Mouse (Mus musculus) WW6 (cell line): Measurements from ENCODE around the gene Gpr142.
A peak's percentile ranks its signal among the peaks of the same experiment; 100 is the strongest.

Experiments
- DNase-seq: peaks from one replicate; pipeline ENCODE4 v3.0.0-alpha.2; 2013; ENCODE audit warnings: low read depth, low spot score

The Gpr142 gene

GRCm38 (mm10) chr11:114801906-114802305 lies 3.2 kb downstream of the Gpr142 start:
- no peak for DNase-seq

GRCm38 (mm10) chr11:114802540-114803267 lies 4.0 kb downstream of the Gpr142 start:
- DNase-seq, result no peak

- no peak for DNase-seq
These were observed 5.3 kb downstream of the Gpr142 start for GRCm38 (mm10) chr11:114803990-114804389.

GRCm38 (mm10) chr11:114807025-114807424 lies 8.3 kb downstream of the Gpr142 start:
- no peak for DNase-seq

GRCm38 (mm10) chr11:114807686-114808427 lies 9.1 kb downstream of the Gpr142 start:
- no peak for DNase-seq

- no peak for DNase-seq
These were observed 10.6 kb downstream of the Gpr142 start for GRCm38 (mm10) chr11:114809371-114809770.

- DNase-seq, result no peak
These were observed 11.6 kb downstream of the Gpr142 start for GRCm38 (mm10) chr11:114810344-114810743.

- no peak for DNase-seq
These were observed 14.1 kb downstream of the Gpr142 start for GRCm38 (mm10) chr11:114812731-114813240.

- no peak for DNase-seq
These were observed 16.3 kb downstream of the Gpr142 start for GRCm38 (mm10) chr11:114814873-114815592.

GRCm38 (mm10) chr11:114816934-114817333 lies 18.2 kb downstream of the Gpr142 start:
- no peak for DNase-seq

GRCm38 (mm10) chr11:114818185-114818584 lies 19.5 kb downstream of the Gpr142 start:
- DNase-seq, result no peak

- no peak for DNase-seq
These were observed 20.4 kb downstream of the Gpr142 start for GRCm38 (mm10) chr11:114819110-114819509.

GRCm38 (mm10) chr11:114820444-114820843 lies 21.7 kb downstream of the Gpr142 start:
- DNase-seq, result no peak

- DNase-seq, result no peak
These were observed 22.6 kb downstream of the Gpr142 start for GRCm38 (mm10) chr11:114821325-114821724.

- DNase-seq, result no peak
These were observed 24.0 kb downstream of the Gpr142 start for GRCm38 (mm10) chr11:114822727-114823126.

- DNase-seq, result no peak
These were observed 24.5 kb downstream of the Gpr142 start for GRCm38 (mm10) chr11:114823199-114823725.

- DNase-seq, result no peak
These were observed 28.0 kb downstream of the Gpr142 start for GRCm38 (mm10) chr11:114826686-114827085.

GRCm38 (mm10) chr11:114829499-114830432 lies 31.0 kb downstream of the Gpr142 start:
- peak; percentile 80 for DNase-seq

GRCm38 (mm10) chr11:114830433-114830773 lies 31.7 kb downstream of the Gpr142 start:
- no peak for DNase-seq

GRCm38 (mm10) chr11:114833166-114833565 lies 34.4 kb downstream of the Gpr142 start:
- DNase-seq, result no peak
